Mouse (Mus musculus) kidney, embryonic 14.5 days (tissue): ENCODE measurements around the gene Dip2c. TPM values are rescaled to one million over a fixed set of nuclear protein-coding genes. Genes with fewer than 3 reads are reported as not detected.

ENCODE experiments used
- ATAC-seq: fragments of 200-750 bp; cut with Nextera tagmentation; 2 replicates; pipeline ENCODE4 v1.8.0; 2017; ENCODE audit warnings: moderate number of reproducible peaks, mild to moderate bottlenecking, moderate TSS enrichment, moderate library complexity; ENCODE audit not compliant: low FRiP score, low TSS enrichment
- H3K27ac ChIP-seq: fragments of 300-500 bp; sonication (generic); 2 replicates; pipeline ENCODE4 v1.5.1; 2014; ENCODE audit warnings: low read depth, mild to moderate bottlenecking, low read length, moderate library complexity, mixed read lengths
- H3K27me3 ChIP-seq: fragments of 300-500 bp; sonication (generic); 2 replicates; pipeline ENCODE4 v1.6.1; 2014; ENCODE audit warnings: mild to moderate bottlenecking, low read length; ENCODE audit not compliant: control insufficient read depth, insufficient read depth
- H3K36me3 ChIP-seq: fragments of 300-500 bp; sonication (generic); 2 replicates; pipeline ENCODE4 v1.6.1; 2014; ENCODE audit warnings: low read length, mixed read lengths; ENCODE audit not compliant: control insufficient read depth, insufficient read depth
- H3K4me1 ChIP-seq: fragments of 300-500 bp; sonication (generic); 2 replicates; pipeline ENCODE4 v1.6.1; 2014; ENCODE audit warnings: low read length, mixed read lengths; ENCODE audit not compliant: control insufficient read depth, insufficient read depth
- H3K4me2 ChIP-seq: fragments of 300-500 bp; sonication (generic); replicated peaks from 2 replicates; pipeline ENCODE4 v1.6.1; 2014; ENCODE audit warnings: low read depth, mild to moderate bottlenecking, low read length
- H3K4me3 ChIP-seq: fragments of 300-500 bp; sonication (generic); 2 replicates; pipeline ENCODE4 v1.5.1; 2014; ENCODE audit warnings: mild to moderate bottlenecking, low read length
- H3K9ac ChIP-seq: fragments of 300-500 bp; sonication (generic); 2 replicates; pipeline ENCODE4 v1.6.1; 2014; ENCODE audit warnings: low read depth, mild to moderate bottlenecking, low read length, moderate library complexity
- H3K9me3 ChIP-seq: fragments of 300-500 bp; sonication (generic); 2 replicates; pipeline ENCODE4 v1.6.1; 2016; ENCODE audit warnings: low read length; ENCODE audit not compliant: control insufficient read depth
- WGBS: fragments of 180-500 bp; shearing (Covaris S2); extraction: QIAGEN DNeasy Blood & Tissue Kit; methylation state at CpG from one replicate; pipeline ENCODE4 v1.1.7; 2014; 5-methylcytosine and 5-hydroxymethylcytosine counted together
- polyA plus RNA-seq: library from polyadenylated mRNA; unstranded; fragments of >200 nt; fragmentation: Nextera tagmentation; extraction: Ambion mirVana; gene quantifications from 2 replicates; pipeline ENCODE4 v1.2.1, GENCODE M21; 2014

Gene Dip2c
- polyA plus RNA-seq, 1 experiment from 2014 or later, result 7.3 TPM

DNA sequence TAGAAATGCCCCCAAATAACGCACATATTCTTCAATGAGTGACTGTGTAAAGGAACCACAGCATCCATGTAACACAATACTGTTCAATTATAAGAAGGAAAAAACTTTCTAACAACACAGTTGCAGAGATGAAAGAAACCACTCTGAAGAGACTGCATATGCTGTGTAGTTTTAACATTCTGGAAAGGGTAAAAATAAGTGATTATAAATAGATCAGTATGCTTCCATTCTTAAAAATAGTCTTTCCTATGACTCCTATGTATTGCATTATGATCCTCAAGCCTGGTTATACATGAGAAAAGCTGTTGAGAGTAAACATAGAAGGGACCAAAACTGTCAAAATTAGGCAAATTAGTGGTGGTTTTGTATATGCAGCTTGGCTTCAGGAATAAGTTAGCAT, 197.1 kb downstream of the Dip2c start:
- Histone ChIP-seq H3K4me2 (no peak overlapping the region), H3K4me1 (no peaks in the 10 kb centered on the region), H3K27ac (no peak overlapping the region), H3K9ac (no peak overlapping the region), H3K9me3 (no peaks in the 10 kb centered on the region), H3K36me3 (no peaks in the 10 kb centered on the region), H3K4me3 (no peak overlapping the region), H3K27me3 (no peaks in the 10 kb centered on the region)
- no peak for ATAC-seq
- 86% methylated on average over 1 of the region's 1 CpGs for WGBS

GRCm38 (mm10) chr13:9481722-9482121, 205.4 kb downstream of the Dip2c start:
- Histone ChIP-seq H3K9me3 (no peaks in the 10 kb centered on the region), H3K27ac (no peak overlapping the region), H3K4me3 (no peak overlapping the region), H3K27me3 (no peaks in the 10 kb centered on the region), H3K4me1 (no peaks in the 10 kb centered on the region), H3K4me2 (no peak overlapping the region), H3K36me3 (no peaks in the 10 kb centered on the region), H3K9ac (no peak overlapping the region)
- 58% methylated on average over 1 of the region's 1 CpGs for WGBS
- no peak for ATAC-seq

- 93% methylated on average over 3 of the region's 3 CpGs for WGBS
- no peak overlapping the region for H3K4me3 ChIP-seq
- no peak overlapping the region for H3K9ac ChIP-seq
- no peaks in the 10 kb centered on the region for H3K4me1 ChIP-seq
- H3K27ac ChIP-seq, result no peak overlapping the region
- no peak for ATAC-seq
- H3K4me2 ChIP-seq, result no peak overlapping the region
- no peaks in the 10 kb centered on the region for H3K27me3 ChIP-seq
- no peaks in the 10 kb centered on the region for H3K9me3 ChIP-seq
- H3K36me3 ChIP-seq, result no peaks in the 10 kb centered on the region
Observed at GRCm38 (mm10) chr13:9489696-9490095, 213.4 kb downstream of the Dip2c start.

DNA sequence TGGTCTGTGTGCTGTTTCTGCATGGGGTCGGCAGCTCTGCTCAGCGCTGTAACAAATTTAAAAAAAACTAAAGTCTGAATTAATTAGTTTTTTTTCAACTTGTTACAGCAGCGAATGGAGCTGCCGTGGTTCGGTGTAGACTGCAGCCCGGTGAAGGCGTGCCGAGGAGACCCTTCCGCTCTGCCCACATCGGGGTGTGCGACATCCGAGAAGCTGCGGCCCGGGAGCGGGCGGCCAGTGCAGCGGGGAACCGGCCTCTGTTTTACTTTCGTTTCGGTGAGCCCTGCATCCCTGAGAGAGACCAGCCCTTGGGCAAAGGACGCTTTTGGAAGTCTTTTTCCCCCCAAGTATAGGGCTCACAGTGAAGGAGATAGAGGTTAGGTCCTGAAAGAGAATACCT, 218.4 kb downstream of the Dip2c start:
- Histone ChIP-seq H3K4me3 (peak overlapping the region; percentile 16; the same call in 1 of the 2 replicates), H3K9me3 (no peaks in the 10 kb centered on the region), H3K9ac (no peak overlapping the region), H3K4me1 (no peaks in the 10 kb centered on the region), H3K27me3 (no peaks in the 10 kb centered on the region), H3K4me2 (peak overlapping the region; percentile 23), H3K27ac (no peak overlapping the region), H3K36me3 (no peaks in the 10 kb centered on the region)
- 71% methylated on average over 21 of the region's 21 CpGs for WGBS
- no peak for ATAC-seq

GRCm38 (mm10) chr13:9504118-9504856, 228.0 kb downstream of the Dip2c start:
- Histone ChIP-seq H3K4me3 (no peak overlapping the region), H3K27ac (no peak overlapping the region), H3K4me1 (no peaks in the 10 kb centered on the region), H3K27me3 (no peaks in the 10 kb centered on the region), H3K9me3 (no peaks in the 10 kb centered on the region), H3K4me2 (no peak overlapping the region), H3K36me3 (no peaks in the 10 kb centered on the region), H3K9ac (no peak overlapping the region)
- ATAC-seq, result no peak
- WGBS, result 46% methylated on average over 6 of the region's 6 CpGs

DNA sequence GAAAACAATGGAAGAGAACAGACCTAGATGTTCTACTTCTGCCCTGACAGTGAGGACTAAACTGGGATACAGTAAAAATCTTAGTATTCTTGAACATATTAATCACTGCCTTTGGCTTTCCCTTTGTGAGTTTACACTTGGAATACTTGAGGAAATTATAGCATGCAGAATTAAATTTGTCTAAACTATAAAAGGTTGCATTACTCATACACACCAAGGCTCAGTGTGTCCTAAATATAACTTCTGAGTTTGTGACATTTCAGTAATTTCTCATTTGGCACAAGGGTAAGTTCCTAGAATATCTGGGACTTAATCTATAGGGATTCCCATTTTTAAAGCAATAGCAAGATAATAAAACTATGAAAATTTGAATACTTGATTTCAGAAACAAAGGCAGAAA, 262.2 kb downstream of the Dip2c start:
- Histone ChIP-seq H3K27me3 (no peaks in the 10 kb centered on the region), H3K9me3 (no peaks in the 10 kb centered on the region), H3K36me3 (no peaks in the 10 kb centered on the region), H3K9ac (no peak overlapping the region), H3K4me2 (no peak overlapping the region), H3K4me1 (no peaks in the 10 kb centered on the region), H3K4me3 (no peak overlapping the region), H3K27ac (no peak overlapping the region)
- no peak for ATAC-seq

GRCm38 (mm10) chr13:9547698-9548344, 271.5 kb downstream of the Dip2c start:
- H3K4me2 ChIP-seq, result peak overlapping the region; percentile 17; the same call in 1 of the 2 replicates
- 8% methylated on average over 9 of the region's 9 CpGs for WGBS
- no peak for ATAC-seq
- no peaks in the 10 kb centered on the region for H3K27me3 ChIP-seq
- H3K9ac ChIP-seq, result no peak overlapping the region
- no peak overlapping the region for H3K4me3 ChIP-seq
- no peaks in the 10 kb centered on the region; the same call in 1 of the 2 replicates for H3K36me3 ChIP-seq
- no peak overlapping the region for H3K27ac ChIP-seq
- no peaks in the 10 kb centered on the region for H3K4me1 ChIP-seq
- H3K9me3 ChIP-seq, result no peaks in the 10 kb centered on the region

DNA sequence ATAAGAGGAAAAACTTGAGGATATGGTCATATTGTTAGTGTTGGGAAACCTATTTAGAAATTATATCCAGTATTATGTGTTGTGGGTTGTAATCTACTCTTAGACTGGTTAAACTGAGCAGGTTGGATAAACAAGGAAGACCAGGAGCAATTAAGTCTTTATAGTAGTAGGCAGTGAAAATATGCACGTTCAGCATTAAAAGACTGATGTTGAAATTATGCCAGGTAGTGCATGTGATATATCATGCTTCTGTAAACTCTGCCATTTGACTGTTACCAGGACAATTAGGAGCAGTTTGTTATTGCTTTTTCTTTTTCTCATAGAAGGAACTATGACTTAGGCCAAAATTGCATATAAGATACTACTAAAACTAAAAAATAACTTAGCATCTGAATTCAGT, 285.8 kb downstream of the Dip2c start:
- H3K4me1 ChIP-seq, result no peaks in the 10 kb centered on the region
- H3K9me3 ChIP-seq, result no peaks in the 10 kb centered on the region
- H3K4me3 ChIP-seq, result no peak overlapping the region
- no peak overlapping the region for H3K27ac ChIP-seq
- no peak overlapping the region for H3K4me2 ChIP-seq
- WGBS, result 90% methylated on average over 1 of the region's 1 CpGs
- no peaks in the 10 kb centered on the region; the same call in 1 of the 2 replicates for H3K36me3 ChIP-seq
- ATAC-seq, result no peak
- H3K9ac ChIP-seq, result no peak overlapping the region
- no peaks in the 10 kb centered on the region for H3K27me3 ChIP-seq

DNA sequence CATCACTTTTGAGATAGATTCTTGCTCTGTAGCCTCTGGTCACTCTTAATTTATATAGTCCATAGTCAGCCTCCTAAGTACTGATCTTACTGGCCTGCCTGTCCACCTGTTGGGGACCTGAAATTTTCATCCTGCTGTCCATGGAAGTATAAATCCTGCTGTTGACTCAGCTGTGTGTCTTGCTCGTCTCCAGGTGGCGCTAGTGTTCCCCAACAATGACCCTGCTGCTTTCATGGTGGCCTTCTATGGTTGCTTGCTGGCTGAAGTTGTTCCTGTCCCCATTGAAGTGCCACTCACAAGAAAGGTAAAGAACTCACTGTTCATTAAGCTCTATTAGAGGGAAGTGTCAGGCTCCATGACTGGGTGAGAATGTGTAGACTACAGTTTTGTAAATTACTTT, 286.6 kb downstream of the Dip2c start:
- H3K4me3 ChIP-seq, result no peak overlapping the region
- no peak overlapping the region for H3K4me2 ChIP-seq
- H3K36me3 ChIP-seq, result no peaks in the 10 kb centered on the region; the same call in 1 of the 2 replicates
- no peaks in the 10 kb centered on the region for H3K9me3 ChIP-seq
- no peaks in the 10 kb centered on the region for H3K27me3 ChIP-seq
- no peak overlapping the region for H3K9ac ChIP-seq
- WGBS, result 12% methylated on average over 2 of the region's 2 CpGs
- ATAC-seq, result no peak
- H3K4me1 ChIP-seq, result no peaks in the 10 kb centered on the region
- H3K27ac ChIP-seq, result no peak overlapping the region
